Mouse (Mus musculus): ENCODE measurements around the gene Cblc.

Cblc gene

GRCm38 (mm10) chr7:19750217-19751069 is 46.2 kb downstream of the Cblc start, which contains the start of gene Nectin2:
Gene Nectin2, minus strand, starts transcription at chr7:19750483.
- peak; percentile 77 for DNase-seq (ENCODE audit: low spot score)

GRCm38 (mm10) chr7:19749389-19750216 is 47.0 kb downstream of the Cblc start:
- DNase-seq (ENCODE audit: low spot score): peak; percentile 98

GRCm38 (mm10) chr7:19748219-19749195 is 48.1 kb downstream of the Cblc start:
- DNase-seq (ENCODE audit: low spot score): no peak

- no peak for DNase-seq (ENCODE audit: low spot score)
Observed at GRCm38 (mm10) chr7:19747420-19748218, 49.0 kb downstream of the Cblc start.

- DNase-seq (ENCODE audit: low spot score): no peak
Observed at GRCm38 (mm10) chr7:19746426-19747201, 50.0 kb downstream of the Cblc start.

GRCm38 (mm10) chr7:19745971-19746370 is 50.6 kb downstream of the Cblc start:
- no peak for DNase-seq (ENCODE audit: low spot score)

- no peak for DNase-seq (ENCODE audit: low spot score)
Observed at GRCm38 (mm10) chr7:19744590-19745385, 51.8 kb downstream of the Cblc start.

- DNase-seq (ENCODE audit: low spot score): no peak
Observed at GRCm38 (mm10) chr7:19743791-19744190, 52.8 kb downstream of the Cblc start.

- no peak for DNase-seq (ENCODE audit: low spot score)
Observed at GRCm38 (mm10) chr7:19742468-19742867, 54.1 kb downstream of the Cblc start.

GRCm38 (mm10) chr7:19741329-19742031 is 55.1 kb downstream of the Cblc start:
- DNase-seq (ENCODE audit: low spot score): no peak

- DNase-seq (ENCODE audit: low spot score): no peak
Observed at GRCm38 (mm10) chr7:19740269-19740668, 56.3 kb downstream of the Cblc start.

GRCm38 (mm10) chr7:19738771-19739170 is 57.8 kb downstream of the Cblc start:
- no peak for DNase-seq (ENCODE audit: low spot score)

- no peak for DNase-seq (ENCODE audit: low spot score)
Observed at GRCm38 (mm10) chr7:19736389-19737057, 60.1 kb downstream of the Cblc start.

GRCm38 (mm10) chr7:19734178-19734666 is 62.4 kb downstream of the Cblc start:
- DNase-seq (ENCODE audit: low spot score): no peak

Measured in ovary, postnatal 10 days (tissue).